Mouse (Mus musculus) limb, embryonic 13.5 days (tissue): ENCODE measurements around the gene Mcrs1. TPM values are rescaled to one million over a fixed set of nuclear protein-coding genes. Genes with fewer than 3 reads are reported as not detected.

Experiments used
- polyA plus RNA-seq: library from polyadenylated mRNA; unstranded; fragments of >200 nt; fragmentation: Nextera tagmentation; extraction: Ambion mirVana; gene quantifications from 2 replicates; pipeline ENCODE4 v1.2.1, GENCODE M21; 2015

The Mcrs1 gene
- polyA plus RNA-seq, 1 experiment from 2014 or later, result 144 TPM

Other genes with a start within 250 kb of the Mcrs1 start
- gene Tuba1c, start 222.1 kb downstream of the Mcrs1 start, polyA plus RNA-seq, result 143 and 149 TPM in 2 replicates
- 1.0 and 1.2 TPM in 2 replicates for gene Prph, start 196.8 kb downstream of the Mcrs1 start, polyA plus RNA-seq
- gene Troap, start 177.4 kb downstream of the Mcrs1 start, polyA plus RNA-seq, result 36.2 and 37.5 TPM in 2 replicates
- gene C1ql4, start 164.1 kb downstream of the Mcrs1 start, polyA plus RNA-seq, result not detected in 2 replicates
- 0.83 and 1.0 TPM in 2 replicates for gene Dnajc22, start 158.8 kb downstream of the Mcrs1 start, polyA plus RNA-seq
- gene Spats2, start 126.0 kb downstream of the Mcrs1 start, polyA plus RNA-seq, result 50.3 and 50.5 TPM in 2 replicates
- gene Kcnh3, start 27.1 kb downstream of the Mcrs1 start, polyA plus RNA-seq, result 0.28 and 0.37 TPM in 2 replicates
- gene Prpf40b, start 43.1 kb upstream of the Mcrs1 start, polyA plus RNA-seq, result 77.6 and 80.3 TPM in 2 replicates
- gene Fam186b, start 43.9 kb upstream of the Mcrs1 start, polyA plus RNA-seq, result 0.15 and 0.36 TPM in 2 replicates
- 29.5 and 30.9 TPM in 2 replicates for gene Fmnl3, start 118.5 kb upstream of the Mcrs1 start, polyA plus RNA-seq
- 287 and 298 TPM in 2 replicates for gene Tmbim6, start 140.9 kb upstream of the Mcrs1 start, polyA plus RNA-seq
- 14.0 and 14.1 TPM in 2 replicates for gene Nckap5l, start 205.8 kb upstream of the Mcrs1 start, polyA plus RNA-seq
- gene Bcdin3d, start 222.8 kb upstream of the Mcrs1 start, polyA plus RNA-seq, result 17.0 and 19.7 TPM in 2 replicates